Mouse (Mus musculus) ES-Bruce4 (cell line): ENCODE results near the gene Hip1r.
"Not testable (repeated sequence)": the region's sequence is repeated elsewhere in the genome, so short reads cannot be mapped to it uniquely, and the experiment has no call there.

ENCODE experiments used
- CTCF ChIP-seq: IDR thresholded peaks from one replicate; pipeline ENCODE4 v1.8.1; 2011; ENCODE audit warnings: low read depth, low read length
- EP300 ChIP-seq: IDR thresholded peaks from 2 replicates; pipeline ENCODE4 v1.6.1; 2011; ENCODE audit warnings: low read depth, low read length; ENCODE audit not compliant: insufficient read depth
- POLR2A ChIP-seq: IDR thresholded peaks from one replicate; pipeline ENCODE4 v1.8.1; 2011; ENCODE audit warnings: low read length; ENCODE audit not compliant: insufficient read depth

GRCm38 (mm10) chr5:124052641-124053040, 79.2 kb downstream of the Hip1r start:
- not testable (repeated sequence) for TF ChIP-seq CTCF, POLR2A, EP300
